In the genomic region with DNA sequence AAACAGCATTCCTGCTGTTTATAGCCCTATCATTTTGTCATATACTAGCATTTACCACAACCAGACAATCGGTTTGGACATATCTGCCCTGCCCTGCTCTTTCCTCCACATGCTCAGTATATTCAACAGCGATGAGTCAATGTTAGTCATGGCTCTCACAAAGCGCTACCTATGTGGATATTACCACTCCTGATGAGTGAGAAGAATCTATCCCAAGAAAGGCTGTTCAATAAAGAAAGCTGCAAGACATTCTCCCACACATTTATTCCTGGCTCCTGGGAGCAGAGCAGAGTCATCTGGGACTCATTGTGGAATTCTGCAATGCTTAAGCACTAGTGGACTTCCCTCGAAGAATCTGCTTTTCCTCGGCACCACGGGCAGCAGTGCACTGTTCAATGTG, we compare ENCODE assay signal across 13 mouse cellular contexts.
"Had no signal": no experiment of that assay in that cellular context is flagged by ENCODE, and none has a peak within 500 bp of the region (broad histone marks: within the 10 kb centered on the region; RNA-seq: fewer than 3 reads in every experiment).

No protein-coding gene starts in this region.

- DNase-seq: gastrocnemius, adult 2 months; gastrocnemius, postnatal 10 days; gastrocnemius, postnatal 25 days; heart, adult 18-20 months; heart, postnatal 10 days; heart, postnatal 4 days; kidney, adult 18-20 months; kidney, adult 8-10 months; kidney, postnatal 10 days; kidney, postnatal 25 days; kidney, postnatal 4 days; liver; liver, embryonic 13.5 days had no signal
